ENCODE assay signal across 33 mouse cellular contexts in the genomic region with DNA sequence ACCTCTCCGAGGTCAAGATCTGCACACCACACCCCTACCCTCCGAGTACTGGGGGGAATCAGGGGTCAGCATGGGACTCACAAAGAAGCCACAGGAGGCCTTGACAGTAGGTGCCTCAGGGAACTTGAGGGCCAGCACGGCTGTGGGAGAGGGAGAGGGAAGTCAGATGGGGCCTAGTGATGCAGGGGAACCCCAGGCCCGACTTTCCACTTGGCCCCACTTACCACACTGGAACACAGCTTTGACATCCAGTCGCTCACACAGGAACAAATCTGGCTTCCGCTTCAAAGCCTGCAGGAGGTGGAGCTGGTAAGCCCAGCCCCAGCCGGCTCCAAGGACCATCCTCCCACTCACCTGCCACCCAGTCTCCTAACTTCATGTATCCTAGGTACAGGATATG. TPM values are rescaled to one million over a fixed set of nuclear protein-coding genes. Genes with fewer than 3 reads are reported as not detected.
"Had no signal": no experiment of that assay in that cellular context is flagged by ENCODE, and none has a peak within 500 bp of the region (broad histone marks: within the 10 kb centered on the region; RNA-seq: fewer than 3 reads in every experiment).

No protein-coding gene starts in this region.

- DNase-seq: liver; liver, embryonic 13.5 days; liver, postnatal 0 days; lung, adult 18-20 months; lung, adult 2 months; lung, embryonic 14.5 days; lung, postnatal 10 days; lung, postnatal 14 days; lung, postnatal 36 days; lung, postnatal 4 days; midbrain, embryonic 14.5 days had no signal

- H3K27ac ChIP-seq: limb, embryonic 10.5 days; limb, embryonic 12.5 days; limb, embryonic 13.5 days; limb, embryonic 15.5 days; liver, embryonic 12.5 days; liver, embryonic 13.5 days; liver, embryonic 14.5 days; liver, embryonic 15.5 days; lung, embryonic 15.5 days; macrophage; midbrain, embryonic 10.5 days; midbrain, embryonic 12.5 days; midbrain, embryonic 13.5 days; midbrain, embryonic 15.5 days; neural tube, embryonic 12.5 days; neural tube, embryonic 13.5 days had no signal

- H3K4me3 ChIP-seq: limb, embryonic 10.5 days; limb, embryonic 12.5 days; limb, embryonic 13.5 days; limb, embryonic 15.5 days; liver, embryonic 12.5 days; liver, embryonic 13.5 days; liver, embryonic 15.5 days; lung, embryonic 15.5 days; megakaryocyte, embryonic 14.5 days; midbrain, embryonic 10.5 days; midbrain, embryonic 12.5 days; midbrain, embryonic 13.5 days; midbrain, embryonic 15.5 days; myocyte; neural tube, embryonic 12.5 days; neural tube, embryonic 13.5 days had no signal

- H3K27me3 ChIP-seq: limb, embryonic 12.5 days; limb, embryonic 13.5 days; limb, embryonic 15.5 days; liver, embryonic 12.5 days; liver, embryonic 13.5 days; liver, embryonic 15.5 days; lung, embryonic 15.5 days; megakaryocyte, embryonic 14.5 days; midbrain, embryonic 12.5 days; midbrain, embryonic 13.5 days; midbrain, embryonic 15.5 days; neural tube, embryonic 12.5 days; neural tube, embryonic 13.5 days had no signal

RNA-seq across cellular contexts. Expression of gene B4galt2, which starts 12.1 kb away (rescaled TPM):
- total RNA-seq: megakaryocyte, adult 5-6 weeks; megakaryocyte-erythroid progenitor cell, adult 5-6 weeks; monocyte, adult 5-6 weeks had no signal

RNA-seq across cellular contexts. Expression of gene Ccdc24, which starts 23.0 kb away (rescaled TPM):
- total RNA-seq: liver, adult 2 months; megakaryocyte progenitor cell, adult 5-6 weeks; megakaryocyte, adult 5-6 weeks; megakaryocyte-erythroid progenitor cell, adult 5-6 weeks; monocyte, adult 5-6 weeks had no signal
- polyA plus RNA-seq: macrophage had no signal
